Mouse (Mus musculus) layer of hippocampus, adult 9-10 months (tissue): ENCODE data around the gene Slc31a1.

Experiments
- DNase-seq: peaks from one replicate; pipeline ENCODE4 v3.0.0; 2022; ENCODE audit warnings: low spot score

The Slc31a1 gene

GRCm38 (mm10) chr4:62407730-62408582 lies 47.4 kb downstream of the Slc31a1 start:
- DNase-seq = peak; percentile 62

GRCm38 (mm10) chr4:62408601-62409282 lies 48.2 kb downstream of the Slc31a1 start, which contains the start of the genes Cdc26 and Prpf4:
Gene Cdc26, minus strand, starts transcription at chr4:62408642.
Gene Prpf4, plus strand, starts transcription at chr4:62408797.
- peak; percentile 98 for DNase-seq

- no peak for DNase-seq
These were observed 49.1 kb downstream of the Slc31a1 start for GRCm38 (mm10) chr4:62409615-62410014.

- DNase-seq = no peak
These were observed 49.8 kb downstream of the Slc31a1 start for GRCm38 (mm10) chr4:62410325-62410724.

- no peak for DNase-seq
These were observed 51.1 kb downstream of the Slc31a1 start for GRCm38 (mm10) chr4:62411606-62412005.

GRCm38 (mm10) chr4:62418448-62418847 lies 57.9 kb downstream of the Slc31a1 start:
- DNase-seq = no peak

GRCm38 (mm10) chr4:62419091-62419490 lies 58.6 kb downstream of the Slc31a1 start:
- no peak for DNase-seq

- no peak for DNase-seq
These were observed 65.4 kb downstream of the Slc31a1 start for GRCm38 (mm10) chr4:62425891-62426290.

GRCm38 (mm10) chr4:62427978-62428758 lies 67.6 kb downstream of the Slc31a1 start:
- DNase-seq = no peak

GRCm38 (mm10) chr4:62429616-62430015 lies 69.1 kb downstream of the Slc31a1 start:
- no peak for DNase-seq

GRCm38 (mm10) chr4:62430678-62431077 lies 70.2 kb downstream of the Slc31a1 start:
- no peak for DNase-seq

GRCm38 (mm10) chr4:62431522-62431921 lies 71.0 kb downstream of the Slc31a1 start:
- no peak for DNase-seq

GRCm38 (mm10) chr4:62433939-62434870 lies 73.7 kb downstream of the Slc31a1 start:
- DNase-seq = no peak

GRCm38 (mm10) chr4:62435081-62435480 lies 74.6 kb downstream of the Slc31a1 start, which contains the start of gene Rnf183:
Gene Rnf183, minus strand, starts transcription at chr4:62435252.
- DNase-seq = no peak

GRCm38 (mm10) chr4:62437256-62437778 lies 76.8 kb downstream of the Slc31a1 start:
- DNase-seq = no peak

- no peak for DNase-seq
These were observed 77.3 kb downstream of the Slc31a1 start for GRCm38 (mm10) chr4:62437871-62438270.

- no peak for DNase-seq
These were observed 79.3 kb downstream of the Slc31a1 start for GRCm38 (mm10) chr4:62439793-62440192.

- no peak for DNase-seq
These were observed 80.0 kb downstream of the Slc31a1 start for GRCm38 (mm10) chr4:62440544-62440943.

GRCm38 (mm10) chr4:62440986-62441385 lies 80.5 kb downstream of the Slc31a1 start:
- no peak for DNase-seq
